Mouse (Mus musculus): Measurements from ENCODE around the gene Trim46. TPM values are rescaled to one million over a fixed set of nuclear protein-coding genes. Genes with fewer than 3 reads are reported as not detected.
"Not testable (repeated sequence)": the region's sequence is repeated elsewhere in the genome, so short reads cannot be mapped to it uniquely, and the experiment has no call there.

Trim46 gene
- polyA plus RNA-seq, 1 experiment from 2014 or later, result 0.28 TPM

GRCm38 (mm10) chr3:89226361-89226760, 19.7 kb downstream of the Trim46 start:
- H3K36me3 ChIP-seq (ENCODE audit: control insufficient read depth, insufficient read depth), result no peaks in the 10 kb centered on the region
- no peak for ATAC-seq (ENCODE audit: low read depth)
- H3K4me3 ChIP-seq (ENCODE audit: low read depth, low read length), result no peak overlapping the region
- H3K4me2 ChIP-seq (ENCODE audit: low read depth, low read length), result no peak overlapping the region
- no peak overlapping the region for H3K27ac ChIP-seq (ENCODE audit: low read length)
- H3K9ac ChIP-seq (ENCODE audit: low read depth, low read length), result no peak overlapping the region
- WGBS (ENCODE audit: insufficient replicate concordance), result 49% methylated on average over 11 of the region's 11 CpGs
- no peaks in the 10 kb centered on the region for H3K9me3 ChIP-seq (replicated peaks; ENCODE audit: control insufficient read depth, low read length)
- peaks cover 15% of the 10 kb centered on the region for H3K4me1 ChIP-seq (ENCODE audit: control insufficient read depth, low read depth, low read length)
- peaks cover 51% of the 10 kb centered on the region for H3K27me3 ChIP-seq (ENCODE audit: control insufficient read depth, insufficient read depth, low read depth, low read length)

GRCm38 (mm10) chr3:89225918-89226317, 20.2 kb downstream of the Trim46 start:
- no peak for ATAC-seq (ENCODE audit: low read depth)
- no peak overlapping the region for H3K27ac ChIP-seq (ENCODE audit: low read length)
- no peak overlapping the region for H3K9ac ChIP-seq (ENCODE audit: low read depth, low read length)
- H3K4me3 ChIP-seq (ENCODE audit: low read depth, low read length), result no peak overlapping the region
- WGBS (ENCODE audit: insufficient replicate concordance), result 33% methylated on average over 4 of the region's 4 CpGs
- H3K4me2 ChIP-seq (ENCODE audit: low read depth, low read length), result no peak overlapping the region
- peaks cover 51% of the 10 kb centered on the region for H3K27me3 ChIP-seq (ENCODE audit: control insufficient read depth, insufficient read depth, low read depth, low read length)
- H3K4me1 ChIP-seq (ENCODE audit: control insufficient read depth, low read depth, low read length), result peaks cover 15% of the 10 kb centered on the region
- H3K9me3 ChIP-seq (replicated peaks; ENCODE audit: control insufficient read depth, low read length), result no peaks in the 10 kb centered on the region
- no peaks in the 10 kb centered on the region for H3K36me3 ChIP-seq (ENCODE audit: control insufficient read depth, insufficient read depth)

- Histone ChIP-seq H3K36me3 (ENCODE audit: control insufficient read depth, insufficient read depth) (no peaks in the 10 kb centered on the region), H3K4me1 (ENCODE audit: control insufficient read depth, low read depth, low read length) (peaks cover 15% of the 10 kb centered on the region), H3K4me2 (ENCODE audit: low read depth, low read length) (no peak overlapping the region), H3K9ac (ENCODE audit: low read depth, low read length) (no peak overlapping the region), H3K27me3 (ENCODE audit: control insufficient read depth, insufficient read depth, low read depth, low read length) (peaks cover 47% of the 10 kb centered on the region), H3K9me3 (replicated peaks; ENCODE audit: control insufficient read depth, low read length) (no peaks in the 10 kb centered on the region), H3K4me3 (ENCODE audit: low read depth, low read length) (no peak overlapping the region), H3K27ac (ENCODE audit: low read length) (no peak overlapping the region)
- WGBS (ENCODE audit: insufficient replicate concordance), result 50% methylated on average over 12 of the region's 12 CpGs
- ATAC-seq (ENCODE audit: low read depth), result no peak
These were observed 20.7 kb downstream of the Trim46 start for GRCm38 (mm10) chr3:89225321-89225815.

- Histone ChIP-seq H3K27me3 (ENCODE audit: control insufficient read depth, insufficient read depth, low read depth, low read length) (peaks cover 41% of the 10 kb centered on the region), H3K9ac (ENCODE audit: low read depth, low read length) (no peak overlapping the region), H3K36me3 (ENCODE audit: control insufficient read depth, insufficient read depth) (no peaks in the 10 kb centered on the region), H3K4me3 (ENCODE audit: low read depth, low read length) (no peak overlapping the region), H3K9me3 (replicated peaks; ENCODE audit: control insufficient read depth, low read length) (no peaks in the 10 kb centered on the region), H3K27ac (ENCODE audit: low read length) (no peak overlapping the region), H3K4me1 (ENCODE audit: control insufficient read depth, low read depth, low read length) (peaks cover 15% of the 10 kb centered on the region), H3K4me2 (ENCODE audit: low read depth, low read length) (no peak overlapping the region)
- WGBS (ENCODE audit: insufficient replicate concordance), result 71% methylated on average over 11 of the region's 11 CpGs
- ATAC-seq (ENCODE audit: low read depth), result no peak
These were observed 21.3 kb downstream of the Trim46 start for GRCm38 (mm10) chr3:89224796-89225195.

GRCm38 (mm10) chr3:89221167-89221566, 24.9 kb downstream of the Trim46 start:
- H3K9me3 ChIP-seq (replicated peaks; ENCODE audit: control insufficient read depth, low read length), result no peaks in the 10 kb centered on the region
- WGBS (ENCODE audit: insufficient replicate concordance), result 76% methylated on average over 5 of the region's 5 CpGs
- H3K9ac ChIP-seq (ENCODE audit: low read depth, low read length), result no peak overlapping the region
- H3K27me3 ChIP-seq (ENCODE audit: control insufficient read depth, insufficient read depth, low read depth, low read length), result peaks cover 13% of the 10 kb centered on the region
- no peak for ATAC-seq (ENCODE audit: low read depth)
- H3K36me3 ChIP-seq (ENCODE audit: control insufficient read depth, insufficient read depth), result no peaks in the 10 kb centered on the region
- H3K4me3 ChIP-seq (ENCODE audit: low read depth, low read length), result no peak overlapping the region
- no peak overlapping the region for H3K27ac ChIP-seq (ENCODE audit: low read length)
- H3K4me2 ChIP-seq (ENCODE audit: low read depth, low read length), result no peak overlapping the region
- no peaks in the 10 kb centered on the region for H3K4me1 ChIP-seq (ENCODE audit: control insufficient read depth, low read depth, low read length)

- no peak for ATAC-seq (ENCODE audit: low read depth)
- WGBS (ENCODE audit: insufficient replicate concordance), result 29% methylated on average over 8 of the region's 8 CpGs
- H3K9ac ChIP-seq (ENCODE audit: low read depth, low read length), result no peak overlapping the region
These were observed 26.6 kb downstream of the Trim46 start for GRCm38 (mm10) chr3:89219546-89219945.

GRCm38 (mm10) chr3:89218271-89218670, 27.8 kb downstream of the Trim46 start:
- Histone ChIP-seq H3K4me2 (ENCODE audit: low read depth, low read length) (no peak overlapping the region), H3K4me1 (ENCODE audit: control insufficient read depth, low read depth, low read length) (peaks cover 16% of the 10 kb centered on the region), H3K9ac (ENCODE audit: low read depth, low read length) (no peak overlapping the region), H3K36me3 (ENCODE audit: control insufficient read depth, insufficient read depth) (no peaks in the 10 kb centered on the region), H3K27ac (ENCODE audit: low read length) (no peak overlapping the region), H3K9me3 (replicated peaks; ENCODE audit: control insufficient read depth, low read length) (no peaks in the 10 kb centered on the region), H3K27me3 (ENCODE audit: control insufficient read depth, insufficient read depth, low read depth, low read length) (peaks cover 7% of the 10 kb centered on the region; the same call in 1 of the 2 replicates), H3K4me3 (ENCODE audit: low read depth, low read length) (no peak overlapping the region)
- ATAC-seq (ENCODE audit: low read depth), result no peak
- WGBS (ENCODE audit: insufficient replicate concordance), result 65% methylated on average over 1 of the region's 1 CpGs

More at GRCm38 (mm10) chr3:89219546-89219945, 26.6 kb downstream of the Trim46 start:
- H3K36me3 ChIP-seq (ENCODE audit: control insufficient read depth, insufficient read depth), result no peaks in the 10 kb centered on the region
- H3K4me1 ChIP-seq (ENCODE audit: control insufficient read depth, low read depth, low read length), result peaks cover 13% of the 10 kb centered on the region
- no peak overlapping the region for H3K4me3 ChIP-seq (ENCODE audit: low read depth, low read length)
- no peak overlapping the region for H3K4me2 ChIP-seq (ENCODE audit: low read depth, low read length)
- no peaks in the 10 kb centered on the region for H3K9me3 ChIP-seq (replicated peaks; ENCODE audit: control insufficient read depth, low read length)
- H3K27me3 ChIP-seq (ENCODE audit: control insufficient read depth, insufficient read depth, low read depth, low read length), result peaks cover 7% of the 10 kb centered on the region; the same call in 1 of the 2 replicates
- no peak overlapping the region for H3K27ac ChIP-seq (ENCODE audit: low read length)

GRCm38 (mm10) chr3:89216407-89216806, 29.7 kb downstream of the Trim46 start:
- H3K4me2 ChIP-seq (ENCODE audit: low read depth, low read length); H3K9ac ChIP-seq (ENCODE audit: low read depth, low read length); ATAC-seq (ENCODE audit: low read depth); H3K36me3 ChIP-seq (ENCODE audit: control insufficient read depth, insufficient read depth); H3K27ac ChIP-seq (ENCODE audit: low read length); H3K4me3 ChIP-seq (ENCODE audit: low read depth, low read length); H3K27me3 ChIP-seq (ENCODE audit: control insufficient read depth, insufficient read depth, low read depth, low read length); H3K9me3 ChIP-seq (replicated peaks; ENCODE audit: control insufficient read depth, low read length): not testable (repeated sequence)
- WGBS (ENCODE audit: insufficient replicate concordance), result 56% methylated on average over 7 of the region's 7 CpGs
- peaks cover 21% of the 10 kb centered on the region for H3K4me1 ChIP-seq (ENCODE audit: control insufficient read depth, low read depth, low read length)

- H3K9me3 ChIP-seq (replicated peaks; ENCODE audit: control insufficient read depth, low read length), result no peaks in the 10 kb centered on the region
- 2% methylated on average over 6 of the region's 6 CpGs for WGBS (ENCODE audit: insufficient replicate concordance)
- peaks cover 7% of the 10 kb centered on the region; the same call in 1 of the 2 replicates for H3K27me3 ChIP-seq (ENCODE audit: control insufficient read depth, insufficient read depth, low read depth, low read length)
- no peak overlapping the region for H3K4me2 ChIP-seq (ENCODE audit: low read depth, low read length)
- H3K4me3 ChIP-seq (ENCODE audit: low read depth, low read length), result no peak overlapping the region
- no peak for ATAC-seq (ENCODE audit: low read depth)
- H3K27ac ChIP-seq (ENCODE audit: low read length), result no peak overlapping the region
- peaks cover 21% of the 10 kb centered on the region for H3K4me1 ChIP-seq (ENCODE audit: control insufficient read depth, low read depth, low read length)
- no peak overlapping the region for H3K9ac ChIP-seq (ENCODE audit: low read depth, low read length)
- H3K36me3 ChIP-seq (ENCODE audit: control insufficient read depth, insufficient read depth), result no peaks in the 10 kb centered on the region
These were observed 30.3 kb downstream of the Trim46 start for GRCm38 (mm10) chr3:89215853-89216252.
